Mouse (Mus musculus) adrenal gland (tissue): ENCODE results near the gene Gm11627.
"Not testable (repeated sequence)": the region's sequence is repeated elsewhere in the genome, so short reads cannot be mapped to it uniquely, and the experiment has no call there.

Experiments used
- intact Hi-C: fragments of 180-260 bp; cut with DNase I; formaldehyde crosslinking; loops from one replicate; pipeline ENCODE4 v1.15.1; 2025

Gm11627 gene

GRCm38 (mm10) chr11:102565741-102566140 is 13.5 kb downstream of the Gm11627 start:
- intact Hi-C loops = no loop called here

- intact Hi-C loops = not testable (repeated sequence)
Measured at GRCm38 (mm10) chr11:102564952-102565671, 14.1 kb downstream of the Gm11627 start.

DNA sequence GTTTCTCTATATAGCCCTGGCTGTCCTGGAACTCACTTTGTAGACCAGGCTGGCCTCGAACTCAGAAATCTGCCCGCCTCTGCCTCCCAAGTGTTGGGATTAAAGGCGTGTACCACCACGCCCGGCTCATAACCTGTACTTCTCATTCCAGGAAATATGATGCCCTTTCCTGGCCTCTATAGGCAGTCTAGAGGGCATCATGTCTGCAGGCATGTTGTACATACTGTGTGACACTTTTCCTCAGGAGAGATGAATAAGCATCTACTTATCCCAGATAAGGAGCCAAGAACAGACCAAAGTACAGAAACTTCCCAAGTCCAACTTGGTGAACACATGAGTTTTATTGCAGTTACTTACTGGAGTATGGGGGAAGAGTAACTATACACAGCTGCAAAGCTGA is 20.6 kb downstream of the Gm11627 start:
- intact Hi-C loops = no loop called here

GRCm38 (mm10) chr11:102557386-102557785 is 21.9 kb downstream of the Gm11627 start:
- intact Hi-C loops = no loop called here

GRCm38 (mm10) chr11:102556716-102557074 is 22.6 kb downstream of the Gm11627 start:
- intact Hi-C loops = no loop called here

DNA sequence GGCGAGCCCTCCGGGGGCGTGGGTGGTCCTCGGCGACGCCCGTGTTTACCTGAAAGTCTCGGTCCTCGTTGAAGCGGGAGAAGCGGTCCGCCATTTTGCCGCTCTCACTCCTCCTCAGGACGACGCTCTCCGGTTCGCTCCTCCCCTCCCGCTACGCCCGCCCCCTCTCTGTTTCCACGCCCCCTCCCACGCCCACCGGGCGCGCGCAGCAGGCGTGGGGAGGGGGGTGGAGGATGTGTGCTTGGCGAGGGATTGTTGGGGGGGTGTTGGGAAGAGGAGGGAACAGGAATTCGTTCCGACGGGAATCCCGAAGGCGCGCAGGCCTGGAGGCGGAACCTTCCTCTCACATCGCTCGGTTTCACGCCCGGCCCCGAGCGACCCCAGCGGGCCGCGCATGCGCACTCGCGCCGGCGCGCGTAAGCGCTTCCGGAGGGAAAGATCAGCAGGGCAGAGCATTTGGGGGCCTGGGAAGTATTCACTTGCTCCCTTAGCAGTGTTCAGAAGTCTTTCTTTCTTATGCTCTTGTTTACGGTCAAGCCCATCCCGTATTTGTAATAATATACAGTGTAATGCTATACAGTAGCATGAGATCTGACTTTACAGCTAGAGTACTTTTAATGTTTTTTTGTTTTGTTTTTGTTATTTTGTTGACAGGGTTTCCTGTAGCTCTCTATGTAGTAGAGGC is 23.1 kb downstream of the Gm11627 start, which contains the start of gene Gpatch8:
TSS of gene Gpatch8 (minus strand) at position 362 of the 685 bp plus-strand sequence.
- intact Hi-C loops = no loop called here

- intact Hi-C loops = no loop called here
Measured at GRCm38 (mm10) chr11:102555400-102556030, 23.7 kb downstream of the Gm11627 start.

DNA sequence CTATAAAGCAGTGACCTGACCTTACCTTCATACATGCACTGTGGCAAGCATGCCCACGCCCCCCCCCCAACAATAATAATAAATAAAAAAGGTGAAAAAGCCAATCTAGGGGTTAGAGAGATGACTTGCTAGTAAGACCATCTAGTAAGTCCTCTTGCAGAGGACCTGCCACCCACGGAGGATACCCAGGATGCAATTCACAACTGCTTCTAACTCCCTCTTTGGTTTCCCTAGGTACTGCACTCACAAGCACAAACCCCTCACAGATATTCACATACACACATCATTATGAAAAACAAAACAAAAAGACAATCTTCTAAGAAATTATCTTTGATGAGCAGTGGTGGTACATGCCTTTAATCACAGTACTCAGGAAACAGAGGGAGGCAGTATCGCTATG is 27.2 kb downstream of the Gm11627 start:
- intact Hi-C loops = no loop called here

DNA sequence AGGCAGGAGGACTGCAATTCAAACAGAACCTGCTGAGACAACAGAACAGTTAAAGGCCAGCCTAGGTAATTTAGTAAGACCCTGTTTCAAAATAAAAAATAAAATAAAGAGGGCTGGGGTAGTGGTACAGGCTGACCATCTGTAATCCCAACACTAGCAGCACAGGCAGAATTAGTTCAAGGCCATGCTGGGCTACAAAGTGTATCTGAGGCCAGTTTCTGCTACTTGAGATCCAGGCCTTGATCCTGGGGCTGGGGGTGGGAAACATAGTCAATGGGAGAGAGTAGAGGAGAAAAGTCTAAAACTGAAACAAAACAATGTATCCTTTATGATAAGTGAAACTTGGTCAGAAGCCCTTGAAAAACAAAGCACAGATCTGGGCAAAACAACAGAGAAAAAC is 28.1 kb downstream of the Gm11627 start:
- intact Hi-C loops = no loop called here

DNA sequence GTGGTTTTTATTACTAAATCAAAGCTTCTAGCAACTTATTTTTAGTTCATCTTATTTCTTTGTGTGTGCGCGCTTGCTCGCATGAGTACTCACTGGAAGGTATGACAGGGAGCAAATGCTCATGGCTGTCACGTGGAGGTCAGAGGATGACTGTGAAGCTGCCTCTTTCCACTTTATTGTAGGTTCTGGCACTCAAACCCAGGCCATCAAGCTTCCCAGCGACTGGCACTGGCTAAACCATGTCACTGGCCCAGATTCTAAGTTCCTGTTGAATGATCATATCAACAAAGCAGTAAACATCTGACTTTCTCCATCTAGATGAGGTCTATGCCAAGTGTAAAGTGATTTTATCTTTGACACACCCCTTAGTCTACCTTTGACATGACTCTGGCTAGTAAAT is 37.8 kb downstream of the Gm11627 start:
- intact Hi-C loops = no loop called here

DNA sequence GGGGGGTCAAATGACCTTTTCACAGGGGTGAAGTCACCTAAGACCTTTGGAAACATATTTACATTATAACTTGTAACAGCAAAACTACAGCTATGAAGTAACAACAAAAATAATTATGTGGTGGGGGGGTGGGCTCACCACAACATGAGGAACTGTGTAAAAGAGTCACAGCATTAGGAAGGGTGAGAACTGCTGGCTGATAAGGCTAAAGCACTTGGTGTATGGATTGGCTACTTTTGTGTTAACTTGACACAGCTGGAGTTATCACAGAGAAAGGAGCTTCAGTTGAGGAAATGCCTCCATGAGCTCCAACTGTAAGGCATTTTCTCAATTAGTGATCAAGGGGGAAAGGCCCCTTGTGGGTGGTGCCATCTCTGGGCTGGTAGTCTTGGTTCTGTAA is 39.0 kb downstream of the Gm11627 start:
- intact Hi-C loops = not testable (repeated sequence)

DNA sequence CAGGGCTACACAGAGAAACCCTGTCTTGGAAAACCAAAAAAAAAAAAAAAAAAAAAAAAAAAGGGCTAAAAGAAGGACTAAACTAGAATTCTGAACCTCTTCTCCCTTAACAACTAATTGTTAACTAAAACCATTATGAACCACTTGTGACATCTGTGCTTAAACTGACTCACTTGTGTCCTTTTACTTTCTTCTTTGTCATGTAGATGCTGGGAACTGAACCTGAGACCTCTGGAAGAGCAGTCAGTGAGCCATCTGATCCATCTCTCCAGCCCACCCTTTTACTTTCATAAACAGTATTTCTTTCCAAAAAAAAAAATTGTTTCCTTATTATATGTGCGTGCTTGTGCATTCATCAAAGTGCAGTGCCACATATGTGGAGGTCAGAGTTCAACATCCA is 39.6 kb downstream of the Gm11627 start:
- intact Hi-C loops = no loop called here

DNA sequence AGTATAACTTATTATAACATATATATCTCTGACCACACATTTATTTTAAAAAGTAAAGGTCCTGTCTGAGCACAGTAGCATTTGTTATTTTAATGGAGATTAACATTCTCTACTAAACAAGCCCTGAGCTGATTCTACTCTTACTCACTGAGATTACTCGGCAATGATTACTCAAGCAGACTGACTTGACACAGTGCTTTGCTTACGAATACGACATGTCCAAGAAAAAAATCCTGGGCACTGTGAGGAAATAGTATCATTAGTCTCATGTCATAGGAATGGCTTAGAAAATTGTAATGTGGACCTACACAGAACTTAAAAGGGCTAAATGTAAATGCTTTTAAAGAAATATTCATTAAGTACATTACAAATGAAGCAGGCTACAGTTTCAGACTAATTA is 43.1 kb downstream of the Gm11627 start:
- intact Hi-C loops = no loop called here

GRCm38 (mm10) chr11:102534078-102534477 is 45.2 kb downstream of the Gm11627 start:
- intact Hi-C loops = no loop called here

GRCm38 (mm10) chr11:102531425-102531824 is 47.8 kb downstream of the Gm11627 start:
- intact Hi-C loops = no loop called here
